ENCODE assay signal across 32 mouse cellular contexts in genomic region chr3:102848661-102849060, GRCm38 (mm10).
DNase-seq lines count a peak whose midpoint lies in the region; ATAC-seq and TF ChIP-seq lines count a peak whose summit lies in the region.
"Had no signal": no experiment of that assay in that cellular context is flagged by ENCODE, and none has a peak within 500 bp of the region (broad histone marks: within the 10 kb centered on the region; RNA-seq: fewer than 3 reads in every experiment).

No protein-coding gene starts in this region.

- no peaks in the 10 kb centered on the region for H3K36me3 ChIP-seq in lung, embryonic 14.5 days (ENCODE audit: insufficient read depth)
- H3K36me3 ChIP-seq in lung, postnatal 0 days (ENCODE audit: insufficient read depth, low read length), result no peaks in the 10 kb centered on the region
- H3K36me3 ChIP-seq: embryonic facial prominence, embryonic 12.5 days; embryonic facial prominence, embryonic 15.5 days; G1E; heart, embryonic 12.5 days; heart, embryonic 15.5 days had no signal

- no peak overlapping the region for H3K27ac ChIP-seq in lung, embryonic 14.5 days (ENCODE audit: low read depth)
- no peak overlapping the region for H3K27ac ChIP-seq in lung, postnatal 0 days (ENCODE audit: low read length)
- H3K27ac ChIP-seq: embryonic facial prominence, embryonic 12.5 days; embryonic facial prominence, embryonic 15.5 days; gastrocnemius, adult 2 months; heart, embryonic 15.5 days; hindbrain, embryonic 14.5 days; hindbrain, postnatal 0 days had no signal

- H3K4me3 ChIP-seq in lung, embryonic 14.5 days (ENCODE audit: low read depth, low read length), result no peak overlapping the region
- H3K4me3 ChIP-seq in lung, postnatal 0 days (ENCODE audit: low read depth, low read length), result no peak overlapping the region
- H3K4me3 ChIP-seq: embryonic facial prominence, embryonic 12.5 days; embryonic facial prominence, embryonic 15.5 days; erythroblast, embryonic 14.5 days; gastrocnemius, adult 2 months; heart, embryonic 12.5 days; heart, embryonic 15.5 days had no signal

- DNase-seq in lung, embryonic 14.5 days, result peak; percentile 1
- DNase-seq in lung, postnatal 0 days (ENCODE audit: low spot score), result no peak
- DNase-seq in ES-CJ7 (ENCODE audit: low read depth, low spot score) (peak; percentile 85), R1 (ENCODE audit: low read depth, low spot score) (peak; percentile 85)
- no peak for DNase-seq in kidney, postnatal 25 days
- DNase-seq: adrenal gland, adult 2 months; adrenal gland, postnatal 14 days; B cell, adult 2 months; cerebellum, adult 11 months; cerebellum, adult 2 months; cerebellum, adult 9-11 months; cerebellum, postnatal 25 days; forebrain, postnatal 0 days; gastrocnemius, adult 2 months; gastrocnemius, postnatal 14 days; heart, adult 18-20 months; heart, postnatal 10 days; heart, postnatal 36 days; kidney, adult 18-20 months had no signal

- H3K9me3 ChIP-seq in lung, embryonic 14.5 days (ENCODE audit: low read depth, low read length), result no peaks in the 10 kb centered on the region
- H3K9me3 ChIP-seq in lung, postnatal 0 days (ENCODE audit: low read length), result no peaks in the 10 kb centered on the region
- H3K9me3 ChIP-seq: embryonic facial prominence, embryonic 12.5 days; embryonic facial prominence, embryonic 15.5 days; G1E; heart, embryonic 12.5 days; heart, embryonic 15.5 days had no signal

- TF ChIP-seq CTCF in lung, embryonic 14.5 days (IDR thresholded peaks at IDR 0.05; ENCODE audit: low read depth), result no peak
- no peak for TF ChIP-seq CTCF in lung, postnatal 0 days (IDR thresholded peaks at IDR 0.05)

- H3K4me2 ChIP-seq in lung, embryonic 14.5 days, result no peak overlapping the region
- no peak overlapping the region for H3K4me2 ChIP-seq in lung, postnatal 0 days (replicated peaks; ENCODE audit: low read depth, low read length)
- H3K4me2 ChIP-seq: embryonic facial prominence, embryonic 12.5 days; embryonic facial prominence, embryonic 15.5 days; heart, embryonic 12.5 days; heart, embryonic 15.5 days; hindbrain, embryonic 14.5 days had no signal

- TF ChIP-seq EP300 in lung, postnatal 0 days (IDR thresholded peaks at IDR 0.05), result no peak

- no peak overlapping the region for H3K9ac ChIP-seq in lung, embryonic 14.5 days
- H3K9ac ChIP-seq in lung, postnatal 0 days (replicated peaks; ENCODE audit: low read depth), result no peak overlapping the region
- H3K9ac ChIP-seq: embryonic facial prominence, embryonic 12.5 days; embryonic facial prominence, embryonic 15.5 days; forebrain, postnatal 0 days; heart, embryonic 12.5 days; heart, embryonic 15.5 days; hindbrain, embryonic 14.5 days had no signal

- ATAC-seq in lung, embryonic 14.5 days (ENCODE audit: insufficient read depth), result no peak
- ATAC-seq in lung, postnatal 0 days, result no peak
- no peak for ATAC-seq in erythroid progenitor cell, adult 5-6 weeks (replicated peaks; ENCODE audit: low FRiP score, poor library complexity, severe bottlenecking)
- ATAC-seq: forebrain, embryonic 14.5 days; forebrain, postnatal 0 days; hindbrain, postnatal 0 days; inflammation-experienced regulatory T-cells, adult 6 months; intestine, embryonic 16.5 days had no signal

- H3K4me1 ChIP-seq in lung, embryonic 14.5 days (ENCODE audit: insufficient read depth), result no peaks in the 10 kb centered on the region
- no peaks in the 10 kb centered on the region for H3K4me1 ChIP-seq in lung, postnatal 0 days (ENCODE audit: insufficient read depth, low read depth, low read length)
- H3K4me1 ChIP-seq: embryonic facial prominence, embryonic 12.5 days; embryonic facial prominence, embryonic 15.5 days; heart, embryonic 12.5 days; heart, embryonic 15.5 days had no signal

- H3K27me3 ChIP-seq in lung, embryonic 14.5 days (ENCODE audit: insufficient read depth, low read length), result no peaks in the 10 kb centered on the region
- H3K27me3 ChIP-seq in lung, postnatal 0 days (replicated peaks; ENCODE audit: insufficient read depth, low read length), result no peaks in the 10 kb centered on the region
- H3K27me3 ChIP-seq: CH12.LX; embryonic facial prominence, embryonic 12.5 days; embryonic facial prominence, embryonic 15.5 days; heart, embryonic 12.5 days; heart, embryonic 15.5 days had no signal

Comparison
In these comparisons a context has a peak if more than half of its experiments do, and no peak if none do; other contexts are left out.
1. DNase-seq: peak in lung, embryonic 14.5 days (single experiment), ES-CJ7 (single experiment) and R1 (single experiment); none in lung, postnatal 0 days (single experiment) and kidney, postnatal 25 days (0 of 2).